Mouse (Mus musculus) E14TG2a.4 (cell line): ENCODE measurements around the gene Plk5.

Source experiments
- CTCF ChIP-seq: conservative IDR thresholded peaks from 2 replicates; pipeline ENCODE4 v1.5.1; 2014; ENCODE audit warnings: low read length
- POU5F1 ChIP-seq: IDR thresholded peaks from 2 replicates; pipeline ENCODE4 v1.6.1; 2014; ENCODE audit warnings: low read length, borderline replicate concordance

- TF ChIP-seq CTCF (no peak), POU5F1 (no peak)
These were observed 29.8 kb downstream of the Plk5 start for GRCm38 (mm10) chr10:80385811-80386734.
